Mouse (Mus musculus) ES-E14 (cell line): ENCODE results near the gene Schip1. TPM values are rescaled to one million over a fixed set of nuclear protein-coding genes. Genes with fewer than 3 reads are reported as not detected.
A peak's percentile ranks its signal among the peaks of the same experiment; 100 is the strongest.

Experiments used
- DNase-seq: peaks from one replicate; pipeline ENCODE4 v3.0.0-alpha.2; 2013; ENCODE audit warnings: low read depth, low spot score
- H3K27ac ChIP-seq: 2 replicates; pipeline ENCODE4 v1.5.1; 2012; ENCODE audit warnings: low read depth, mild to moderate bottlenecking, low read length, moderate library complexity, mixed read lengths; ENCODE audit not compliant: poor library complexity, insufficient read depth, severe bottlenecking
- H3K36me3 ChIP-seq: 2 replicates; pipeline ENCODE4 v1.6.1; 2012; ENCODE audit warnings: mild to moderate bottlenecking, low read length, moderate library complexity, mixed read lengths; ENCODE audit not compliant: control insufficient read depth, poor library complexity, insufficient read depth, severe bottlenecking
- H3K4me1 ChIP-seq, 2 experiments: fragments of 150-350 bp in 1 of 2; sonication (generic) in 1 of 2; 2 replicates each; pipeline ENCODE4 v1.6.1; 2012; ENCODE audit warnings: low read length in 2 of 2, mild to moderate bottlenecking in 1 of 2, mixed read lengths in 1 of 2; ENCODE audit not compliant: control insufficient read depth in 2 of 2, insufficient read depth in 2 of 2, poor library complexity in 1 of 2
- H3K4me3 ChIP-seq, 2 experiments: fragments of 150-350 bp in 1 of 2; sonication (generic) in 1 of 2; 2 replicates each; pipeline ENCODE4 v1.5.1; 2012; ENCODE audit warnings: low read length in 2 of 2, low read depth in 1 of 2, mild to moderate bottlenecking in 1 of 2, mixed read lengths in 1 of 2; ENCODE audit not compliant: insufficient read depth in 1 of 2, poor library complexity in 1 of 2, severe bottlenecking in 1 of 2
- H3K9ac ChIP-seq: 2 replicates; pipeline ENCODE4 v1.6.1; 2012; ENCODE audit warnings: low read depth, mild to moderate bottlenecking, low read length, mixed read lengths; ENCODE audit not compliant: poor library complexity, insufficient read depth, severe bottlenecking
- H3K9me3 ChIP-seq: fragments of 150-350 bp; sonication (generic); 2 replicates; pipeline ENCODE4 v1.6.1; 2012; ENCODE audit warnings: low read depth, mild to moderate bottlenecking, low read length; ENCODE audit not compliant: control insufficient read depth, insufficient read depth
- CHD2 ChIP-seq: IDR thresholded peaks from 2 replicates; pipeline ENCODE4 v1.6.1; 2014; ENCODE audit warnings: mild to moderate bottlenecking, low read depth, low read length, inconsistent platforms
- HCFC1 ChIP-seq: IDR thresholded peaks from 2 replicates; pipeline ENCODE4 v1.6.1; 2012; ENCODE audit warnings: low read length, inconsistent platforms, borderline replicate concordance; ENCODE audit not compliant: insufficient read depth
- MAFK ChIP-seq: IDR thresholded peaks from 2 replicates; pipeline ENCODE4 v1.6.1; 2014; ENCODE audit warnings: mild to moderate bottlenecking, low read depth, low read length, inconsistent platforms; ENCODE audit not compliant: insufficient read depth
- ZC3H11A ChIP-seq: IDR thresholded peaks from 2 replicates; pipeline ENCODE4 v1.6.1; 2012; ENCODE audit warnings: low read depth, mild to moderate bottlenecking, inconsistent platforms, low read length, borderline replicate concordance
- ZNF384 ChIP-seq: IDR thresholded peaks from 2 replicates; pipeline ENCODE4 v1.6.1; 2012; ENCODE audit warnings: low read depth, low read length, inconsistent platforms
- in situ Hi-C, 2 experiments: fragments of 600-800 bp; cut with MboI; formaldehyde crosslinking; loops; one replicate each; pipeline ENCODE4 v1.15.1; 2025; ENCODE audit warnings: low sequenced_read_pairs in 2 of 2, inconsistent platforms in 1 of 2; ENCODE audit not compliant: unreplicated experiment in 2 of 2
- total RNA-seq: library from RNA; depleted of rRNA; stranded (reverse); fragments of 300-350 nt; gene quantifications from 2 replicates; pipeline ENCODE4 v1.2.3, GENCODE M21; 2012

Gene Schip1
- total RNA-seq, 1 experiment = 38.3 TPM

GRCm38 (mm10) chr3:68045475-68046416, 18.9 kb upstream of the Schip1 start:
- no peak overlapping the region for H3K27ac ChIP-seq
- no peaks in the 10 kb centered on the region for H3K4me1 ChIP-seq
- DNase-seq = no peak
- in situ Hi-C loops = loop anchor here in 1 of 2 experiments (25.0 kb wide), 1 partner anchor 433 kb away; no protein-coding TSS in a partner anchor
- TF ChIP-seq CHD2 = no peak
- TF ChIP-seq ZC3H11A = peak; percentile 81; the same call in 1 of the 2 replicates
- TF ChIP-seq ZNF384 = peak; percentile 60; the same call in 1 of the 2 replicates
- peak; percentile 92 for TF ChIP-seq MAFK
- H3K36me3 ChIP-seq = no peaks in the 10 kb centered on the region
- H3K9ac ChIP-seq = no peak overlapping the region
- no peak overlapping the region for H3K4me3 ChIP-seq
- no peaks in the 10 kb centered on the region for H3K9me3 ChIP-seq

GRCm38 (mm10) chr3:68053538-68053937, 11.1 kb upstream of the Schip1 start:
- Histone ChIP-seq H3K27ac (no peak overlapping the region), H3K36me3 (no peaks in the 10 kb centered on the region), H3K9me3 (no peaks in the 10 kb centered on the region), H3K4me1 (no peaks in the 10 kb centered on the region), H3K4me3 (no peak overlapping the region), H3K9ac (no peak overlapping the region)
- TF ChIP-seq MAFK = no peak
- peak; percentile 74 for TF ChIP-seq ZC3H11A
- TF ChIP-seq CHD2 = no peak
- no peak for DNase-seq
- in situ Hi-C loops = loop anchor here in 1 of 2 experiments (10.0 to 25.0 kb wide), 2 partner anchors 429 to 659 kb away; no protein-coding TSS in a partner anchor

- no peak for DNase-seq
- in situ Hi-C loops = loop anchor here in 1 of 2 experiments (10.0 to 25.0 kb wide), 2 partner anchors 430 to 657 kb away; no protein-coding TSS in a partner anchor
- H3K27ac ChIP-seq = no peak overlapping the region
- no peaks in the 10 kb centered on the region for H3K36me3 ChIP-seq
- no peaks in the 10 kb centered on the region for H3K9me3 ChIP-seq
- TF ChIP-seq MAFK (no peak), CHD2 (no peak), HCFC1 (no peak)
- no peaks in the 10 kb centered on the region for H3K4me1 ChIP-seq
- H3K9ac ChIP-seq = no peak overlapping the region
- H3K4me3 ChIP-seq = no peak overlapping the region
Observed at GRCm38 (mm10) chr3:68055071-68055470, 9.5 kb upstream of the Schip1 start.

- no peak for TF ChIP-seq HCFC1
- TF ChIP-seq MAFK = no peak
- TF ChIP-seq CHD2 = peak; percentile 92
- TF ChIP-seq ZC3H11A = peak; percentile 47; the same call in 1 of the 2 replicates
- Histone ChIP-seq H3K27ac (no peak overlapping the region), H3K4me3 (peak overlapping the region; percentile 9 to 53), H3K36me3 (no peaks in the 10 kb centered on the region), H3K9me3 (no peaks in the 10 kb centered on the region), H3K9ac (no peak overlapping the region), H3K4me1 (no peaks in the 10 kb centered on the region)
- in situ Hi-C loops = loop anchor here in 1 of 2 experiments (10.0 to 25.0 kb wide), 2 partner anchors 432 to 656 kb away; no protein-coding TSS in a partner anchor
- DNase-seq = peak; percentile 54
Observed at GRCm38 (mm10) chr3:68056373-68057275, 8.0 kb upstream of the Schip1 start.
